Mouse (Mus musculus): Measurements from ENCODE around the gene 9130213A22Rik. TPM values are rescaled to one million over a fixed set of nuclear protein-coding genes. Genes with fewer than 3 reads are reported as not detected.
A peak's percentile ranks its signal among the peaks of the same experiment; 100 is the strongest.

9130213A22Rik gene
- 0.36 and 0.57 TPM in 2 replicates for polyA plus RNA-seq (2015; fragmentation: Nextera tagmentation; extraction: Ambion mirVana)

- peak within 1 kb of the TSS; percentile 78 for H3K9ac ChIP-seq
- H3K27me3 ChIP-seq, result no peaks in the 10 kb centered on the region
- H3K4me1 ChIP-seq, result peaks cover 47% of the 10 kb centered on the region
- peak within 1 kb of the TSS; percentile 98 for H3K27ac ChIP-seq
- H3K4me2 ChIP-seq, result peak within 1 kb of the TSS; percentile 94
- under 1% methylated on average over 65 of the region's 66 CpGs for WGBS
- H3K4me3 ChIP-seq, result peak within 1 kb of the TSS; percentile 80
- ATAC-seq (ENCODE audit: borderline replicate concordance, extremely low read depth, low FRiP score, low TSS enrichment), result peak; percentile 72
- no peaks in the 10 kb centered on the region for H3K9me3 ChIP-seq
- H3K36me3 ChIP-seq, result no peaks in the 10 kb centered on the region
Observed at GRCm38 (mm10) chr11:69122336-69122951, at the start of gene 9130213A22Rik. Gene 9130213A22Rik (minus strand): TSS chr11:69122589.

- 0 out of 2 replicates have a peak, but pooled peaks have one; percentile 30 for ATAC-seq (ENCODE audit: borderline replicate concordance, extremely low read depth, low FRiP score, low TSS enrichment)
- Histone ChIP-seq H3K36me3 (no peaks in the 10 kb centered on the region), H3K27me3 (no peaks in the 10 kb centered on the region), H3K9me3 (no peaks in the 10 kb centered on the region), H3K9ac (no peak overlapping the region), H3K4me3 (no peak overlapping the region), H3K4me1 (no peaks in the 10 kb centered on the region), H3K27ac (no peak overlapping the region), H3K4me2 (no peak overlapping the region)
- WGBS, result 23% methylated on average over 7 of the region's 7 CpGs
Observed at GRCm38 (mm10) chr11:69171626-69172025, 49.2 kb upstream of the 9130213A22Rik start.

GRCm38 (mm10) chr11:69169313-69169712 is 46.9 kb upstream of the 9130213A22Rik start:
- no peak overlapping the region for H3K4me3 ChIP-seq
- no peaks in the 10 kb centered on the region for H3K4me1 ChIP-seq
- no peak overlapping the region for H3K9ac ChIP-seq
- 0 out of 2 replicates have a peak, but pooled peaks cover 2% of the 10 kb centered on the region for H3K27me3 ChIP-seq
- no peak overlapping the region for H3K27ac ChIP-seq
- H3K9me3 ChIP-seq, result no peaks in the 10 kb centered on the region
- no peak for ATAC-seq (ENCODE audit: borderline replicate concordance, extremely low read depth, low FRiP score, low TSS enrichment)
- no peak overlapping the region for H3K4me2 ChIP-seq
- H3K36me3 ChIP-seq, result no peaks in the 10 kb centered on the region
- 74% methylated on average over 12 of the region's 12 CpGs for WGBS

- no peaks in the 10 kb centered on the region for H3K36me3 ChIP-seq
- H3K27ac ChIP-seq, result no peak within 1 kb of the TSS
- 0 out of 2 replicates have a peak, but pooled peaks cover 5% of the 10 kb centered on the region for H3K4me1 ChIP-seq
- no peaks in the 10 kb centered on the region for H3K9me3 ChIP-seq
- peaks cover 49% of the 10 kb centered on the region for H3K27me3 ChIP-seq
- 3% methylated on average over 18 of the region's 18 CpGs for WGBS
- H3K4me3 ChIP-seq, result no peak within 1 kb of the TSS
- H3K4me2 ChIP-seq, result peak within 1 kb of the TSS; percentile 16; the same call in 1 of the 2 replicates
- no peak for ATAC-seq (ENCODE audit: borderline replicate concordance, extremely low read depth, low FRiP score, low TSS enrichment)
- no peak within 1 kb of the TSS for H3K9ac ChIP-seq
Observed at GRCm38 (mm10) chr11:69156800-69157199, 34.4 kb upstream of the 9130213A22Rik start, which contains the start of gene Alox12b. Gene Alox12b (plus strand): TSS chr11:69156989.

DNA sequence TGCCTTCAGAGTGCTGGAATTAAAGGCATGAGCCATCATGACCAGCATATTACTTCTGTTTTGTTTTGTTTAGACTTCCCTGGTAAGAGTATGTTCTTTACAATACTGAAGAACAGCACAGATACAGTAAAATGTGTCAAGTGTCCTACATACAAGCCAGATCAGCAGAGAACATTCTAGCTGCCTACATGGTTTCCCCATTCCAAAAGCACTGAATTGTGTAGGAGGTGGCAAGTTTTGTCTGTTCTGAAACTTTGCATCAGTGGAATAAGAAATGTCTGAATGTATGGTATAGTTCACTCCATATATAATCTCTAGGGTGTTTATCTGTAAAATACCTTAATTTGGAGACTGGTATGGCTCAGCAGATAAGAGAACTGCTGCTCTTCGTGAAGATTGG is 33.0 kb upstream of the 9130213A22Rik start:
- peaks cover 49% of the 10 kb centered on the region for H3K27me3 ChIP-seq

GRCm38 (mm10) chr11:69153831-69154230 is 31.4 kb upstream of the 9130213A22Rik start:
- Histone ChIP-seq H3K4me2 (no peak overlapping the region), H3K27ac (no peak overlapping the region), H3K36me3 (no peaks in the 10 kb centered on the region), H3K9ac (no peak overlapping the region), H3K4me1 (0 out of 2 replicates have a peak, but pooled peaks cover 5% of the 10 kb centered on the region), H3K9me3 (no peaks in the 10 kb centered on the region), H3K27me3 (peaks cover 47% of the 10 kb centered on the region), H3K4me3 (no peak overlapping the region)
- 77% methylated on average over 8 of the region's 8 CpGs for WGBS
- no peak for ATAC-seq (ENCODE audit: borderline replicate concordance, extremely low read depth, low FRiP score, low TSS enrichment)

More for the DNA sequence above, 33.0 kb upstream of the 9130213A22Rik start:
- H3K4me3 ChIP-seq, result no peak overlapping the region
- H3K4me2 ChIP-seq, result no peak overlapping the region
- H3K9me3 ChIP-seq, result no peaks in the 10 kb centered on the region
- H3K36me3 ChIP-seq, result no peaks in the 10 kb centered on the region
- H3K4me1 ChIP-seq, result 0 out of 2 replicates have a peak, but pooled peaks cover 5% of the 10 kb centered on the region
- H3K9ac ChIP-seq, result no peak overlapping the region
- no peak overlapping the region for H3K27ac ChIP-seq
- no peak for ATAC-seq (ENCODE audit: borderline replicate concordance, extremely low read depth, low FRiP score, low TSS enrichment)
- 33% methylated on average over 1 of the region's 1 CpGs for WGBS

DNA sequence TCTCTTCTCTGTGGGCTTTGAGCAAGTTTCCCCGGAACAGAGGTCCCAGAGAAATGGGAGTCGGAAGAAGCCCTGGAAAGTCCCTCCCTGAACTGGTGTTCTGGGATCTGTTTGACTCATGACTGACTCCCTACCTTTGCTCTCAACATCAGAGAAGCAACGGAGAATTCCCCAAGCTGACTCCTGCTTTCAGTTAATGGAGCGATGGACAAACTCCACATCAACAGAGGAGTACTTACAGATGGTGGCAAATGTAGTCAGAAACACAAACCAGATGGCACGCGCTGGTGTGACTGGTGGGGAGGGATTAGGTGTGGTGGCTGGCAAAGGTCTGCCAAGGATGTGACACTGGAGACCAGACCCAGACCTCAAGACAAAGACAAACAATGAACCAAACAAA is 28.6 kb upstream of the 9130213A22Rik start:
- peak overlapping the region; percentile 47 for H3K4me2 ChIP-seq
- H3K4me1 ChIP-seq, result no peaks in the 10 kb centered on the region
- no peak overlapping the region for H3K9ac ChIP-seq
- peak overlapping the region; percentile 16; the same call in 1 of the 2 replicates for H3K4me3 ChIP-seq
- no peak overlapping the region for H3K27ac ChIP-seq
- no peaks in the 10 kb centered on the region for H3K9me3 ChIP-seq
- no peaks in the 10 kb centered on the region for H3K36me3 ChIP-seq
- H3K27me3 ChIP-seq, result peaks cover 20% of the 10 kb centered on the region; the same call in 1 of the 2 replicates
- WGBS, result 53% methylated on average over 6 of the region's 6 CpGs
- no peak for ATAC-seq (ENCODE audit: borderline replicate concordance, extremely low read depth, low FRiP score, low TSS enrichment)

GRCm38 (mm10) chr11:69150444-69150843 is 28.1 kb upstream of the 9130213A22Rik start:
- Histone ChIP-seq H3K36me3 (no peaks in the 10 kb centered on the region), H3K27me3 (peaks cover 17% of the 10 kb centered on the region; the same call in 1 of the 2 replicates), H3K9me3 (no peaks in the 10 kb centered on the region), H3K27ac (no peak overlapping the region), H3K9ac (no peak overlapping the region), H3K4me3 (peak overlapping the region; percentile 16; the same call in 1 of the 2 replicates), H3K4me2 (peak overlapping the region; percentile 47), H3K4me1 (no peaks in the 10 kb centered on the region)
- WGBS, result 7% methylated on average over 7 of the region's 7 CpGs
- ATAC-seq (ENCODE audit: borderline replicate concordance, extremely low read depth, low FRiP score, low TSS enrichment), result no peak

DNA sequence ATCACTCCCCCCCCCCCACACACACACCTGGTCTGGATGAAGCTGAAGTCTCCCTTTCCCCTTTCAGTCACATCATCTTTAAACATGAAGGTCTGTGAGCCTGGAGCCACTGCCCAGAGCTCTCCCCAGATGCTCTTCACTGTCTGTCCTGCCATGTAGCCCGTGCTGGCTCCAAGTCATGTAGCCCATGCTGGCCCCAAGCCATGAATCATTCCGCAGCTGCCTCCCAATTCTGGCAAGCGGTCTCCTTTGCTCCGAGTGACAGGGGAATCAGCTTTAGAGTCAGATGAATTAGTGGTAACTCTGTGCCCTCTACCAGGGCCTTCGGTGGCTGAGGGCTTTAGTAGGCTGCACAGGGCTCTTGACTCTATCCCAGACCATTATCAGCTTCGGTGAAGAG is 27.3 kb upstream of the 9130213A22Rik start:
- no peak for ATAC-seq (ENCODE audit: borderline replicate concordance, extremely low read depth, low FRiP score, low TSS enrichment)
- Histone ChIP-seq H3K4me2 (no peak overlapping the region), H3K4me3 (no peak overlapping the region), H3K9ac (peak overlapping the region; percentile 3; the same call in 1 of the 2 replicates), H3K27ac (no peak overlapping the region), H3K9me3 (no peaks in the 10 kb centered on the region), H3K36me3 (no peaks in the 10 kb centered on the region), H3K27me3 (peaks cover 10% of the 10 kb centered on the region; the same call in 1 of the 2 replicates), H3K4me1 (no peaks in the 10 kb centered on the region)
- WGBS, result 63% methylated on average over 6 of the region's 6 CpGs

DNA sequence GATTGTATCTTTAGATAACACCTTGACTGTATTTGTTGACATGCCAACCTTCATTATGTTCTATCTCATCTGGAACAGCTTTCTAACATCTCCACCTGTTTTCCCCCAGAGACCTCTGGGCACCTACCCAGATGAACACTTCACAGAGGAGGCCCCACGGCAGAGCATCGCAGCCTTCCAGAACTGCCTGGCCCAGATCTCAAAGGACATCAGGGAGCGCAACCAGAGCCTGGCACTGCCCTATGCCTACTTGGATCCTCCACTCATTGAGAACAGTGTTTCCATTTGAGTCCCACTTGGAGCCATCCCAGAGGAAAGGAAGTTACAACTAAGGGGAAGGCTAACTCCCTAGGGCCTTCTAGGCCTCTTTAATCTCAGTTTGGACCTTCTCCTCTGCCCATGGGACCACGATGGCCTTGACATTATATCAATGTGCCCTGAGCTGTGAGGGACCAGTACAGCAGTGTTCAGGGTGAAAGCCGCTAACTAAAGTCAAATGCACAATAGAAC is 26.1 kb upstream of the 9130213A22Rik start:
- Histone ChIP-seq H3K9ac (no peak overlapping the region), H3K27ac (no peak overlapping the region), H3K27me3 (peaks cover 9% of the 10 kb centered on the region; the same call in 1 of the 2 replicates), H3K4me1 (no peaks in the 10 kb centered on the region), H3K4me2 (no peak overlapping the region), H3K9me3 (no peaks in the 10 kb centered on the region), H3K36me3 (no peaks in the 10 kb centered on the region), H3K4me3 (no peak overlapping the region)
- 88% methylated on average over 5 of the region's 5 CpGs for WGBS
- ATAC-seq (ENCODE audit: borderline replicate concordance, extremely low read depth, low FRiP score, low TSS enrichment), result no peak

- no peak overlapping the region for H3K4me2 ChIP-seq
- H3K9ac ChIP-seq, result no peak overlapping the region
- no peaks in the 10 kb centered on the region for H3K36me3 ChIP-seq
- no peak overlapping the region for H3K4me3 ChIP-seq
- H3K4me1 ChIP-seq, result no peaks in the 10 kb centered on the region
- H3K27ac ChIP-seq, result no peak overlapping the region
- ATAC-seq (ENCODE audit: borderline replicate concordance, extremely low read depth, low FRiP score, low TSS enrichment), result no peak
- no peaks in the 10 kb centered on the region for H3K9me3 ChIP-seq
- WGBS, result 58% methylated on average over 7 of the region's 7 CpGs
- peaks cover 7% of the 10 kb centered on the region; the same call in 1 of the 2 replicates for H3K27me3 ChIP-seq
Observed at GRCm38 (mm10) chr11:69147546-69147945, 25.2 kb upstream of the 9130213A22Rik start.

DNA sequence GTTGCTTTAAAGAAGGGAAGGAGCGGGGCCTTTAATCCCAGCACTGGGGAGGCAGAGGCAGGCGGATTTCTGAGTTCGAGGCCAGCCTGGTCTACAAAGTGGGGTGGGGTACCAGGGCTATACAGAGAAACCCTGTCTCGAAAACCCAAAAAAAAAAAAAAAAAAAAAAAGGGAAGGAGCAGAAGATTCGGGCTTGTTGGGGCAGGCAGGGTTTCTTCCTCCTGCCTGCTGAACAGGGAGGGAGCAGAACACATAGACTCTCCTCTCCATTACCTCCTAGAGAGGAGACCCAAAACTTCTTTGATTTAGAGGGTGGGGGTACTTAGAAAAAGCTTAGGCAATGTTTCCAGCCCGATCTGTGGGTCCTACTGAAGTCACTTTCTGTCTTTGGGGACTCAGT is 13.0 kb upstream of the 9130213A22Rik start:
- Histone ChIP-seq H3K9me3 (no peaks in the 10 kb centered on the region), H3K9ac (no peak overlapping the region), H3K27ac (no peak overlapping the region), H3K4me2 (no peak overlapping the region), H3K36me3 (no peaks in the 10 kb centered on the region), H3K27me3 (0 out of 2 replicates have a peak, but pooled peaks cover 4% of the 10 kb centered on the region), H3K4me3 (no peak overlapping the region), H3K4me1 (peaks cover 13% of the 10 kb centered on the region; the same call in 1 of the 2 replicates)
- WGBS, result 86% methylated on average over 6 of the region's 6 CpGs
- ATAC-seq (ENCODE audit: borderline replicate concordance, extremely low read depth, low FRiP score, low TSS enrichment), result no peak

Data from lung, embryonic 15.5 days (tissue).